Mouse (Mus musculus): ENCODE results near the gene Sla2. TPM values are rescaled to one million over a fixed set of nuclear protein-coding genes. Genes with fewer than 3 reads are reported as not detected.

Gene Sla2
- polyA plus RNA-seq, 1 experiment: 0.67 TPM

DNA sequence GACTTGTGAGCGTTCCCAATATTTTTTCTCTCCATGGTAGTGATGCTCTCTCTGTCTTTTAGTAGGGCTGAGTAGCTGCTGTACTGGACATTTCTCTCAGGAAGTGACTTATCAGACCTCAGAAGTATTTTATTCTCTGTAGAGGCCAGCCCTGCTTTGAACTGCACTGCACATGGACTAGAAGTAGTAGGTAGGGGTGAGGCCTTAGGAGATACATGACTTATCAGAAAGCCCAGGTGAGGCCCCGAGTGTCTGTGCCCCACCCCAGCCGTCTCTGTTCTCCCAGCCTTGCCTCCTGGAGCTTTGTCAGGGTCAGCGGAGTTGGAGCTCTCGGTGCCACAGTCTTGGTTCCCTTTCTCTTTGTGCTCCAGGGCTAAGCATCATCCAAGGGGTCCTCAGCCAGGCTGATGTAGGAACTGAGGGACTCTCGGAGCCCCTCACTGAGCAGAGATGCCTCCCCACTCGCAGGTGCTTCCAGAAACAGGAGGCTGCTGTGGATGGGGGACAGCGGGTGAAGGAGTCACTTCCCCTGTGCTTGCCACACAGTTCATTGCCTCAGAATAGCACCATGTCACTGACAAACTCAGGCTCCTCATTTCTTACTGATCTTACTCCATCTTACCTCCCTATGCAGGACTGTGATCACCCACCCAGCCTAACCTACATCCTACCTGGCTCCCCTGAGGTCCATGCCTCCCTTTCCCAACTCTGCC lies 12.8 kb downstream of the Sla2 start:
- H3K4me3 ChIP-seq (ENCODE audit: insufficient read depth, low read length): no peak overlapping the region
- H3K27ac ChIP-seq (ENCODE audit: insufficient read depth, low read length): no peak overlapping the region
- TF ChIP-seq POLR2A (IDR thresholded peaks at IDR 0.05; ENCODE audit: extremely low read depth, insufficient read depth, low read length): no peak
- TF ChIP-seq CTCF (IDR thresholded peaks at IDR 0.05; ENCODE audit: extremely low read depth, insufficient read depth, low read length): no peak
- no peaks in the 10 kb centered on the region for H3K4me1 ChIP-seq (ENCODE audit: control insufficient read depth, insufficient read depth, low read length)

DNA sequence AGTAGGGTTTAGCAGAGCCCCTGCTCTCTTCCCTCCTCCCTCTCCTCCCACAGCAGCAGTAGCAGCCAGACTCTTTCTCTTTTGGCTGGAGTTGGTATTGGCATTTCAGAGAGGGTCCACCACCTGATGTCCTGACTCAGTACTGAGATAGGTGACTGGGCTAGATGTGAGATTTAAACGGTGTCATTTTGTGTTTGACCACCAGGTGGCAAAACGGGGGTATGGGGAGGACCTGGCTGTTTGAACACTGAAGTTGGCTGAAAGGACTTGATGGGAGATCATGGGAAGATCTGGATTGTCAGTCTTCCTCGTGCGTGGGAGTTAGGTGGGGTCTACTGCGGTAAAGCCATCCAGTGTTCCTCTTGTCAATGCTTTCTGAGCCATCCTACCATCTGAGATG lies 13.4 kb downstream of the Sla2 start:
- Histone ChIP-seq H3K4me1 (ENCODE audit: control insufficient read depth, insufficient read depth, low read length) (no peaks in the 10 kb centered on the region), H3K27ac (ENCODE audit: insufficient read depth, low read length) (no peak overlapping the region), H3K4me3 (ENCODE audit: insufficient read depth, low read length) (no peak overlapping the region)
- peak; percentile 76 for TF ChIP-seq CTCF (IDR thresholded peaks at IDR 0.05; ENCODE audit: extremely low read depth, insufficient read depth, low read length)
- TF ChIP-seq POLR2A (IDR thresholded peaks at IDR 0.05; ENCODE audit: extremely low read depth, insufficient read depth, low read length): no peak

DNA sequence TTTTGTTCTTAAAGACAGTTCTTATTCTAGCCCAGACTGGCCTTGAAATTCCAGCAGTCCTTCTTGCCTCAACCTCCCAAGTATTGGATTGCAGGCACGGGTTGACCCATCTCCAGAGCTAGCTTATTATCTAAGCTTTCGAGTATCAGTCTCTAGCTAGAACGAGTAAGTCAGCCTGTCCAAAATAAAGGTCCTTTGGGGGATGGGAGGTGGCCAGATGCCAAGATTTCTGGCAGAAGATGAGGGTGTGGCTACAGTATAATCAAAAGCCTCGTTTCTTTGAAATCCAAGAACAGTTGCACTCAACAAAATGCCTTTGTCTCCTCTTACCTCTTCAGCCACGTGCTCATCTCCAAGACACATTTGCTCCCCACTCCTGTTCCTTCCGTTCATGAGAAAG lies 16.5 kb downstream of the Sla2 start:
- Histone ChIP-seq H3K4me1 (ENCODE audit: control insufficient read depth, insufficient read depth, low read length) (peaks cover under 1% of the 10 kb centered on the region; the same call in 1 of the 2 replicates), H3K4me3 (ENCODE audit: insufficient read depth, low read length) (no peak overlapping the region), H3K27ac (ENCODE audit: insufficient read depth, low read length) (no peak overlapping the region)
- TF ChIP-seq CTCF (IDR thresholded peaks at IDR 0.05; ENCODE audit: extremely low read depth, insufficient read depth, low read length) (no peak), POLR2A (IDR thresholded peaks at IDR 0.05; ENCODE audit: extremely low read depth, insufficient read depth, low read length) (no peak)

DNA sequence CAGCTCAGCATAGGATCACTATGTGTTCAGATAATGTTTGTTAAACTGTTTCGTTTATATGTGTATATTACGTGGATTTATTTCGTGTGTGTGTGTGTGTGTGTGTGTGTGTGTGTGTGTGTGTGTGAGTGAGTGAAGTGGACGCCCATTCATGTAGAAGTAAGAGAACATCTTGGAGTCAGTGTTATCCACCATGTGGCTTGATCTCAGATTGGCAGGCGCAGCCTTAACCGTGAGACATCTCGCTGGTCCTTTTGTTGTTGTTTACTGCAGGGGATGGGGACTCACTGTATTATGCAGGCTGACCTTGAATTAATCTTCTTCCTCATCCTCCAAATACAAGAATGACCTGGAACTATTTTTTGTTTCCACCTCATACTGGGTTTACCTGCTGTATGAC lies 17.4 kb downstream of the Sla2 start:
- Histone ChIP-seq H3K27ac (ENCODE audit: insufficient read depth, low read length) (no peak overlapping the region), H3K4me3 (ENCODE audit: insufficient read depth, low read length) (no peak overlapping the region), H3K4me1 (ENCODE audit: control insufficient read depth, insufficient read depth, low read length) (peaks cover 2% of the 10 kb centered on the region; the same call in 1 of the 2 replicates)
- TF ChIP-seq CTCF (IDR thresholded peaks at IDR 0.05; ENCODE audit: extremely low read depth, insufficient read depth, low read length) (no peak), POLR2A (IDR thresholded peaks at IDR 0.05; ENCODE audit: extremely low read depth, insufficient read depth, low read length) (no peak)

DNA sequence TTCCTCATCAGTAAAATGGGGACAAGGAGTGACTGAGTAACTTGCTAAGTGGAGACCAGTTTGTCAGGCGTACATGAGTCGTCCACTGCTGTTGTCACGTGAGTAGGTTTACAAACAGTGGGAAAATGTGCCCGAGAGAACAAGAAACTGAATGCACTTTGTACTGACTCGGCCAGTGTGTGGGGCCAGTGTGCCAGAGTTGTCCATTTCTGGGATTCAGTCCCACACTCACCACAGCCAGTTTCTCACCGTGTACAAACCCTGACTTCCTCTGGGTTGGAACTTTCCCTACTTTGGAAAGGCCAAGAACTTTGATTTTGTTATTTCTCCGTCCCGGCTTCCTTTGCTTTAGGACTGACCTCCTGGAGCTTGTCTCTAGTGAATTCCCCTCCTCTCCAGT lies 18.0 kb downstream of the Sla2 start:
- no peak for TF ChIP-seq POLR2A (IDR thresholded peaks at IDR 0.05; ENCODE audit: extremely low read depth, insufficient read depth, low read length)
- no peak for TF ChIP-seq CTCF (IDR thresholded peaks at IDR 0.05; ENCODE audit: extremely low read depth, insufficient read depth, low read length)
- Histone ChIP-seq H3K27ac (ENCODE audit: insufficient read depth, low read length) (0 out of 2 replicates have a peak overlapping the region, but pooled peaks have one; percentile 26), H3K4me1 (ENCODE audit: control insufficient read depth, insufficient read depth, low read length) (peaks cover 4% of the 10 kb centered on the region; the same call in 1 of the 2 replicates), H3K4me3 (ENCODE audit: insufficient read depth, low read length) (no peak overlapping the region)

DNA sequence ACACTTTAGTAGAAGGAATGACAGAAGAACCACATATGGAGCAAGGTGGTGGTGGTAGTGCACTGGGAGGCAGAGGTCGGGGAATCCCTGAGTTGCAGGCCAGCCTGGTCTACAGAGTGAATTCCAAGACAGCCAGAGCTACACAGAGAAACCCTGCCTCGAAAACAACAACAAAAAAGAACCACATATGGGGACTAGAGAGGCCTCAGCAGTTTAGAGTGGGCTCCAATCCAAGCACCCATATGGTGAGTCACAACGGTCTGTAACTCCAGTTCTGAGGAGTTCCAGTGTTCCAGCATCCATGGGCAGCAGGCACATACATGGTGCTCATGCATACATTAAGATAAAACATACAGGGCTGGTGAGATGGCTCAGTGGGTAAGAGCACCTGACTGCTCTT lies 22.5 kb downstream of the Sla2 start:
- no peak overlapping the region for H3K4me3 ChIP-seq (ENCODE audit: insufficient read depth, low read length)
- H3K27ac ChIP-seq (ENCODE audit: insufficient read depth, low read length): no peak overlapping the region
- no peak for TF ChIP-seq POLR2A (IDR thresholded peaks at IDR 0.05; ENCODE audit: extremely low read depth, insufficient read depth, low read length)
- no peak for TF ChIP-seq CTCF (IDR thresholded peaks at IDR 0.05; ENCODE audit: extremely low read depth, insufficient read depth, low read length)

DNA sequence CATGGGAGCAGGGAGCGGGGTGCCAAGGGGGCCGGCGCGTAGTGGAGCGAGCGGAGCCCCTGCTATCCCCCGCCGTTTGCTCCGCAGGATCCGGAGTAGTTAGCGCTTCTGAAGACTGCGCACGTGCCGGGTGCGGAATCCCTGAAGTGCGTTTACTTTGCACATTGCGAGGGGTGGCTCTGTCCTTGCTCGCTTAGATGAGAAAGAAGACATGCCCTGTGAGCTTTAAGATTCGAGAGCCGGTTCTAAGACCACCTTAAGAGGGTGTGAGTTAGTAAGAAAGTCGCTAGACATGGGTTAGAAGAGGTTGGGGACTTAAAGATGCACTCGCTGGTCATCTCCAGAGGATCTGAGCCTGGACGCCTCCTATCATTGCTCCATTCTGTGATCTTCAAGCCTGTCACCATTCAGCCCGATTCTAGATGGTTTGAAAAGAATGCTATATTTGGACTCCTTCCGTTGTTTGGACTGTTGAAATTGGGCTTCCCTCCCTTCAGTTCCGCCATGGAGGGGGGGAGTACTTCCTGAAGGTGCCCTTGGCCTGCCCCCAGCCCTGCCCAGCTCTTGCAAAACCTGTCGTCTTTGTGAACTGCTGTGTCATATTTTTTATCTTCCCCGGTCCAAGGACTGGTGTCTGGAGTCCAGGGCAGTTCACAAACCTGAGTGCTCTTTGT lies 23.4 kb downstream of the Sla2 start:
- TF ChIP-seq CTCF (IDR thresholded peaks at IDR 0.05; ENCODE audit: extremely low read depth, insufficient read depth, low read length) (no peak), POLR2A (IDR thresholded peaks at IDR 0.05; ENCODE audit: extremely low read depth, insufficient read depth, low read length) (no peak)
- Histone ChIP-seq H3K4me3 (ENCODE audit: insufficient read depth, low read length) (peak overlapping the region; percentile 82), H3K27ac (ENCODE audit: insufficient read depth, low read length) (peak overlapping the region; percentile 43), H3K4me1 (ENCODE audit: control insufficient read depth, insufficient read depth, low read length) (peaks cover 7% of the 10 kb centered on the region; the same call in 1 of the 2 replicates)

More for the DNA sequence above, 22.5 kb downstream of the Sla2 start:
- H3K4me1 ChIP-seq (ENCODE audit: control insufficient read depth, insufficient read depth, low read length): peaks cover 7% of the 10 kb centered on the region; the same call in 1 of the 2 replicates

DNA sequence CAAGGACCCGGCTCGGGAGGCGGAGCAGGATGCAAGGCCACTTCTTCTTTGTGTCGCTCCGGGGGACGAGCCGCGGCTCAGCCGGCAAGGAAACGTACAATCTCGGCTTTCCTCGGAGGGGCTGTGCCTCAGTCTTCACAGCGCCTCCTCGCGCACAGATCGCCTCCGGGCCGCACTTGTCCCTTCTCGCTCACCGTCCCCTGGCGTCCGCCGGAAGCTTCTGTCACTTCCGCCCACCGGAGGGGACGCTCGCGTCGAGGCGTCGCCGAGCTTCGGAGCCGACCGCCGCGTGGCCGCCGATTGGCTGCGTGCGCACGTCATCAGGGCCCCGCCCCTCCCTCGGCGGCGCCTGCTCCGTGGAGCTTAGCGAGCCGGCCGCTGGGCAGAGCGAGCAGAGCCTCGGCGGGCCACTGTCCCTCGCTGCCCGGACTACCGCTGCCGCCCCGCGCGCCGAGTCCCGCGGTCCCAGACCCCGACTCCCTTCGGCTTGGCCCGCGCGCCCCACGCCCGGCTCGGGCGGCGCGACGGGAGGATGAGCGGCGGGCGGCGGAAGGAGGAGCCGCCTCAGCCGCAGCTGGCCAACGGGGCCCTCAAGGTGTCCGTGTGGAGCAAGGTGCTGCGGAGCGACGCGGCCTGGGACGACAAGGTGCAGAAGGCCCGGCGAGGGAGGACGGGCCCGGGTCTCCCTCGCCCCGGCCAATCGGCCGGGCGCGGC lies 24.1 kb downstream of the Sla2 start, which contains the start of gene Rab5if:
Gene Rab5if (plus strand): TSS at position 357 of the 715 bp plus-strand sequence.
- TF ChIP-seq CTCF (IDR thresholded peaks at IDR 0.05; ENCODE audit: extremely low read depth, insufficient read depth, low read length) (no peak), POLR2A (IDR thresholded peaks at IDR 0.05; ENCODE audit: extremely low read depth, insufficient read depth, low read length) (peak; percentile 65; the same call in 1 of the 2 replicates)
- H3K4me1 ChIP-seq (ENCODE audit: control insufficient read depth, insufficient read depth, low read length): peaks cover 7% of the 10 kb centered on the region; the same call in 1 of the 2 replicates
- H3K27ac ChIP-seq (ENCODE audit: insufficient read depth, low read length): peak within 1 kb of the TSS; percentile 43
- H3K4me3 ChIP-seq (ENCODE audit: insufficient read depth, low read length): peak within 1 kb of the TSS; percentile 82

DNA sequence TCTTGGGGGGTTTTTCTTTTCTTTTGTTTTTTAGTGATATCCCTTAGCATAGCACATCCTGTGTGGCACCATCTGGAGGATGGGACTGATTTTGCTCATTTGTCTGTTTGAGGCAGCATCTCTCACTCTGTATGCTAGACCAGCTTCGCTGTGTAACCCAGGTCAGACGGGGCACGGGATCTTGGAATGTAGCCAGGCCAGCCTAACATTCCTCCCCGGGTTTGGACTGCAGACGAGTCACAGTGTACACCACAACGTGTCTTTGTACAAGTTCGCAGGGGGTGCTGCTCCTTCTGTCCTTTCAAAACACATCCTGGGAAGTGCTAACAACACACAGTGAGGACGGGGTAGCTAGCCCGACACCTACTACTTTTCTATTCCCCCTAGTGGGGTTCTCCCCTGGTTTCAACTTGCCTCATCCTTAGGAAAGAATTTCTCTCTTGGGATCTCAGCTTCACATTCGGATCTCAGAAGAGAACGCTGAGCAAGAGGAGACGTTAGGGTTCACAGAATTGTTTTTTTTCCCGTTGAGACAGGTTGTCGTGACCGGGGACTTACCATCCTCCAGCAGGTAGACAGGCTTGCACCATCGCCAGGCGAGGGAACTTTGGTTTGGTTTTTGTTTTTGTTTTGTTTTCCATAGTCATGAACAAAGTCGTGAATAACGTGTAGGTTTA lies 24.8 kb downstream of the Sla2 start:
- TF ChIP-seq POLR2A (IDR thresholded peaks at IDR 0.05; ENCODE audit: extremely low read depth, insufficient read depth, low read length) (no peak), CTCF (IDR thresholded peaks at IDR 0.05; ENCODE audit: extremely low read depth, insufficient read depth, low read length) (no peak)
- H3K27ac ChIP-seq (ENCODE audit: insufficient read depth, low read length): peak overlapping the region; percentile 32; the same call in 1 of the 2 replicates
- peak overlapping the region; percentile 82 for H3K4me3 ChIP-seq (ENCODE audit: insufficient read depth, low read length)
- H3K4me1 ChIP-seq (ENCODE audit: control insufficient read depth, insufficient read depth, low read length): peaks cover 7% of the 10 kb centered on the region; the same call in 1 of the 2 replicates

Measured in cortical plate, adult 2 months (tissue).